Mouse (Mus musculus): ENCODE results near the gene Chd8.

DNA sequence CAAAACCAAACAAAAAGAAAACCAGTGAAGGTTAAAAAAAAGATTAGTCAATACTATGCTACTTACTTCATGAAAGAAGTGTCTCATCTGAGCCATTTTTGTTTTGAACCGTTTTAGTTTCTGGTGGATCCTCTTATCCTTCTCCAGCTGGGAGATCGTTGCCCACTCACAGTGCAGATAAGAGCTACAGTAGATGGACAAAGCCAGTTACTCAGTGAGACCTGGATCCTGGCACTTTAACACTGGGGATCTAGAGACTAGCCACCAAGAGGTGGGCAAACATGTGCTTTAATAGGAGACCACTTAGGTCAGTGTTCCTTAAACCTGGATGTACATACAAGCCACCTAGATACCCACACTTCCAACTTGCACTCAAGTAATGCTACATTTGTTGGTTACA lies 31.6 kb downstream of the Chd8 start:
- no peak for TF ChIP-seq CTCF (IDR thresholded peaks at IDR 0.05; ENCODE audit: extremely low read depth, insufficient read depth, low read length)
- TF ChIP-seq POLR2A (IDR thresholded peaks at IDR 0.05; ENCODE audit: extremely low read depth, insufficient read depth, low read length), result no peak

Data from cortical plate, adult 2 months (tissue).